Mouse (Mus musculus): ENCODE data around the gene Sugp2.

DNA sequence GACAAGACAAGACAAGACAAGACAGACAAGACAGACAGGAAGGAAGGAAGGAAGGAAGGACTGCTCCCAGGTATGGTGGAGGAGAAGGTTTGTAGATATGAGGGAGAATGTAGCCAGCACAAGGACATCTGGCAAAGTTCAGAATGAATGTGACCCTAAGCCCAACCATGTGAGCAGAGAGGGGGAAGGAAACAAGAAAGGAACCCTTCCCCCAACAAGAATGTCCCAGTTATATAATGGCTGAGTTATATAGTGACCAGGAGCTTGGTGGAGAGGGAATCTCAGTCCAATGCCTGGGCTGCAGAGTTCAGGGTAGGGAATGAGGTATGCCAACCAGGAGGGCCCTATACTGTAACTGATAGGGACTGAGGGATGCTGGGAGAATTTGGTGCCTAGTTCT, 16.6 kb upstream of the Sugp2 start:
- TF ChIP-seq CTCF (IDR thresholded peaks at IDR 0.05; ENCODE audit: low read depth, low read length) (no peak), EP300 (IDR thresholded peaks at IDR 0.05; ENCODE audit: insufficient read depth, low read depth, low read length) (no peak)

Data from ES-Bruce4 (cell line).